Mouse (Mus musculus): Measurements from ENCODE around the gene Hpgds. TPM values are rescaled to one million over a fixed set of nuclear protein-coding genes. Genes with fewer than 3 reads are reported as not detected.

Hpgds gene
- total RNA-seq, 2 experiments from 2014 or later: 3.3 to 5.3 TPM

Other genes starting within 250 kb of the Hpgds start
- gene Smarcad1, start 102.3 kb downstream of the Hpgds start, total RNA-seq (2021): 10 to 100 TPM; 37.4 to 43.4 TPM
- gene C130060K24Rik, start 236.2 kb upstream of the Hpgds start, total RNA-seq (2021): under 1 TPM; 0.16 to 0.66 TPM

All from layer of hippocampus, postnatal 25 days (tissue).